Mouse (Mus musculus) common myeloid progenitor, adult 5-6 weeks (primary cell): Measurements from ENCODE around the gene Fads1. TPM values are rescaled to one million over a fixed set of nuclear protein-coding genes. Genes with fewer than 3 reads are reported as not detected.
"Not testable (repeated sequence)": the region's sequence is repeated elsewhere in the genome, so short reads cannot be mapped to it uniquely, and the experiment has no call there.

ENCODE experiments used
- ATAC-seq: replicated peaks from 2 replicates; pipeline ENCODE4 v1.8.0; 2016; ENCODE audit warnings: low read depth, mild to moderate bottlenecking, moderate TSS enrichment, inconsistent platforms; ENCODE audit not compliant: poor library complexity, severe bottlenecking
- total RNA-seq: library from RNA; stranded (forward); fragments of 200-1000, 187-1606 nt; gene quantifications from 2 replicates; pipeline ENCODE4 v1.2.3, GENCODE M21; 2017

Fads1 gene
- total RNA-seq: 20.5 and 32.9 TPM in 2 replicates

- ATAC-seq: peak; percentile 91
These were observed at the start of gene Fads1 for GRCm38 (mm10) chr19:10182670-10183298. Fads1 (plus strand) TSS chr19:10182888.

- no peak for ATAC-seq
These were observed 48.0 kb upstream of the Fads1 start for GRCm38 (mm10) chr19:10134692-10135091.

GRCm38 (mm10) chr19:10137423-10137822, 45.3 kb upstream of the Fads1 start:
- ATAC-seq: no peak

- no peak for ATAC-seq
These were observed 43.0 kb upstream of the Fads1 start for GRCm38 (mm10) chr19:10139736-10140135.

GRCm38 (mm10) chr19:10143667-10144066, 39.0 kb upstream of the Fads1 start:
- no peak for ATAC-seq

GRCm38 (mm10) chr19:10144464-10144863, 38.2 kb upstream of the Fads1 start:
- no peak for ATAC-seq

- ATAC-seq: no peak
These were observed 34.1 kb upstream of the Fads1 start for GRCm38 (mm10) chr19:10148555-10148954.

- no peak for ATAC-seq
These were observed 33.5 kb upstream of the Fads1 start for GRCm38 (mm10) chr19:10149189-10149588.

- ATAC-seq: no peak
These were observed 25.0 kb upstream of the Fads1 start for GRCm38 (mm10) chr19:10157725-10158124.

GRCm38 (mm10) chr19:10163896-10164295, 18.8 kb upstream of the Fads1 start:
- ATAC-seq: no peak

- not testable (repeated sequence) for ATAC-seq
These were observed 16.8 kb upstream of the Fads1 start for GRCm38 (mm10) chr19:10165928-10166327.

GRCm38 (mm10) chr19:10167112-10167511, 15.6 kb upstream of the Fads1 start:
- no peak for ATAC-seq

GRCm38 (mm10) chr19:10167951-10168350, 14.7 kb upstream of the Fads1 start:
- ATAC-seq: no peak

- no peak for ATAC-seq
These were observed 14.2 kb upstream of the Fads1 start for GRCm38 (mm10) chr19:10168441-10168840.

GRCm38 (mm10) chr19:10169179-10169578, 13.5 kb upstream of the Fads1 start:
- ATAC-seq: no peak

- ATAC-seq: not testable (repeated sequence)
These were observed 12.9 kb upstream of the Fads1 start for GRCm38 (mm10) chr19:10169692-10170330.

- ATAC-seq: no peak
These were observed 12.2 kb upstream of the Fads1 start for GRCm38 (mm10) chr19:10170466-10170865.

GRCm38 (mm10) chr19:10171359-10171758, 11.3 kb upstream of the Fads1 start:
- ATAC-seq: no peak

GRCm38 (mm10) chr19:10171846-10172245, 10.8 kb upstream of the Fads1 start:
- ATAC-seq: peak; percentile 15; the same call in 1 of the 2 replicates

GRCm38 (mm10) chr19:10173116-10173718, 9.5 kb upstream of the Fads1 start:
- peak; percentile 64 for ATAC-seq

- ATAC-seq: peak; percentile 71
These were observed 8.7 kb upstream of the Fads1 start for GRCm38 (mm10) chr19:10173844-10174539.
